Mouse (Mus musculus) liver, embryonic 11.5 days (tissue): ENCODE results near the gene Pef1. TPM values are rescaled to one million over a fixed set of nuclear protein-coding genes. Genes with fewer than 3 reads are reported as not detected.

Source experiments
- ATAC-seq: fragments of 200-750 bp; cut with Nextera tagmentation; replicated peaks from 2 replicates; pipeline ENCODE4 v1.8.0; 2017; ENCODE audit warnings: moderate number of reproducible peaks, mild to moderate bottlenecking, moderate TSS enrichment, moderate library complexity; ENCODE audit not compliant: low FRiP score
- DNase-seq: peaks from one replicate; pipeline ENCODE4 v3.0.0-alpha.2; 2017; ENCODE audit warnings: low spot score
- H3K27ac ChIP-seq: fragments of 300-500 bp; sonication (generic); 2 replicates; pipeline ENCODE4 v1.5.1; 2014; ENCODE audit warnings: mild to moderate bottlenecking, low read depth, low read length, control low read depth
- H3K27me3 ChIP-seq: fragments of 300-500 bp; sonication (generic); replicated peaks from 2 replicates; pipeline ENCODE4 v1.6.1; 2014; ENCODE audit warnings: low read length, mixed read lengths; ENCODE audit not compliant: control insufficient read depth, insufficient read depth
- H3K36me3 ChIP-seq: fragments of 300-500 bp; sonication (generic); 2 replicates; pipeline ENCODE4 v1.6.1; 2014; ENCODE audit warnings: mild to moderate bottlenecking, low read length, moderate library complexity, mixed read lengths; ENCODE audit not compliant: control insufficient read depth, insufficient read depth
- H3K4me1 ChIP-seq: fragments of 300-500 bp; sonication (generic); replicated peaks from 2 replicates; pipeline ENCODE4 v1.6.1; 2014; ENCODE audit warnings: low read length, mixed read lengths; ENCODE audit not compliant: control insufficient read depth, insufficient read depth
- H3K4me2 ChIP-seq: fragments of 300-500 bp; sonication (generic); 2 replicates; pipeline ENCODE4 v1.6.1; 2014; ENCODE audit warnings: mild to moderate bottlenecking, control low read depth, moderate library complexity
- H3K4me3 ChIP-seq: fragments of 300-500 bp; sonication (generic); 2 replicates; pipeline ENCODE4 v1.5.1; 2014; ENCODE audit warnings: low read depth, low read length, control low read depth
- H3K9ac ChIP-seq: fragments of 300-500 bp; sonication (generic); 2 replicates; pipeline ENCODE4 v1.6.1; 2014; ENCODE audit warnings: low read depth, low read length, control low read depth
- H3K9me3 ChIP-seq: fragments of 300-500 bp; sonication (generic); 2 replicates; pipeline ENCODE4 v1.6.1; 2016; ENCODE audit warnings: low read length, inconsistent platforms, mixed read lengths; ENCODE audit not compliant: control insufficient read depth
- WGBS: fragments of 180-500 bp; shearing (Covaris S2); extraction: QIAGEN DNeasy Blood & Tissue Kit; methylation state at CpG from one replicate; pipeline ENCODE4 v1.1.7; 2014; 5-methylcytosine and 5-hydroxymethylcytosine counted together
- polyA plus RNA-seq: library from polyadenylated mRNA; unstranded; fragments of >200 nt; fragmentation: Nextera tagmentation; extraction: Ambion mirVana; gene quantifications from 2 replicates; pipeline ENCODE4 v1.2.1, GENCODE M21; 2014

Pef1 gene
- polyA plus RNA-seq, 1 experiment from 2014 or later = 56.8 TPM

- WGBS = 1% methylated on average over 54 of the region's 57 CpGs
- Histone ChIP-seq H3K9me3 (no peaks in the 10 kb centered on the region), H3K4me2 (peak overlapping the region; percentile 52), H3K4me1 (peaks cover 6% of the 10 kb centered on the region), H3K36me3 (no peaks in the 10 kb centered on the region), H3K9ac (no peak overlapping the region), H3K27me3 (peaks cover 62% of the 10 kb centered on the region), H3K4me3 (peak overlapping the region; percentile 32), H3K27ac (no peak overlapping the region)
- no peak; the same call in 1 of the 2 replicates for ATAC-seq
- DNase-seq = peak; percentile 77
These were observed 36.3 kb downstream of the Pef1 start for GRCm38 (mm10) chr4:130138441-130139213.

GRCm38 (mm10) chr4:130139214-130139492 lies 36.8 kb downstream of the Pef1 start, which contains the start of gene Hcrtr1:
Gene Hcrtr1 (minus strand): TSS chr4:130139359.
- Histone ChIP-seq H3K4me3 (peak within 1 kb of the TSS; percentile 32), H3K9ac (no peak within 1 kb of the TSS), H3K27me3 (peaks cover 62% of the 10 kb centered on the region), H3K9me3 (no peaks in the 10 kb centered on the region), H3K27ac (no peak within 1 kb of the TSS), H3K4me2 (peak within 1 kb of the TSS; percentile 52), H3K36me3 (no peaks in the 10 kb centered on the region), H3K4me1 (peaks cover 6% of the 10 kb centered on the region)
- DNase-seq = no peak
- 4% methylated on average over 15 of the region's 15 CpGs for WGBS
- no peak for ATAC-seq

- Histone ChIP-seq H3K9ac (no peak overlapping the region), H3K9me3 (no peaks in the 10 kb centered on the region), H3K27ac (no peak overlapping the region), H3K4me1 (peaks cover 6% of the 10 kb centered on the region), H3K27me3 (peaks cover 55% of the 10 kb centered on the region), H3K4me3 (no peak overlapping the region), H3K36me3 (no peaks in the 10 kb centered on the region), H3K4me2 (no peak overlapping the region)
- DNase-seq = no peak
- ATAC-seq = no peak
- WGBS = 56% methylated on average over 9 of the region's 9 CpGs
These were observed 38.6 kb downstream of the Pef1 start for GRCm38 (mm10) chr4:130140992-130141402.

GRCm38 (mm10) chr4:130141786-130142185 lies 39.4 kb downstream of the Pef1 start:
- H3K9me3 ChIP-seq = no peaks in the 10 kb centered on the region
- WGBS = 49% methylated on average over 3 of the region's 3 CpGs
- H3K36me3 ChIP-seq = no peaks in the 10 kb centered on the region
- no peak overlapping the region for H3K4me2 ChIP-seq
- DNase-seq = no peak
- peaks cover 55% of the 10 kb centered on the region for H3K27me3 ChIP-seq
- H3K27ac ChIP-seq = no peak overlapping the region
- H3K9ac ChIP-seq = no peak overlapping the region
- no peak for ATAC-seq
- no peak overlapping the region for H3K4me3 ChIP-seq
- peaks cover 6% of the 10 kb centered on the region for H3K4me1 ChIP-seq

- Histone ChIP-seq H3K9ac (no peak overlapping the region), H3K4me3 (no peak overlapping the region), H3K27me3 (peaks cover 29% of the 10 kb centered on the region), H3K4me2 (no peak overlapping the region), H3K9me3 (no peaks in the 10 kb centered on the region), H3K36me3 (no peaks in the 10 kb centered on the region), H3K4me1 (no peaks in the 10 kb centered on the region), H3K27ac (no peak overlapping the region)
- ATAC-seq = no peak
- WGBS = 64% methylated on average over 10 of the region's 10 CpGs
- DNase-seq = no peak
These were observed 46.0 kb downstream of the Pef1 start for GRCm38 (mm10) chr4:130148405-130148804.

DNA sequence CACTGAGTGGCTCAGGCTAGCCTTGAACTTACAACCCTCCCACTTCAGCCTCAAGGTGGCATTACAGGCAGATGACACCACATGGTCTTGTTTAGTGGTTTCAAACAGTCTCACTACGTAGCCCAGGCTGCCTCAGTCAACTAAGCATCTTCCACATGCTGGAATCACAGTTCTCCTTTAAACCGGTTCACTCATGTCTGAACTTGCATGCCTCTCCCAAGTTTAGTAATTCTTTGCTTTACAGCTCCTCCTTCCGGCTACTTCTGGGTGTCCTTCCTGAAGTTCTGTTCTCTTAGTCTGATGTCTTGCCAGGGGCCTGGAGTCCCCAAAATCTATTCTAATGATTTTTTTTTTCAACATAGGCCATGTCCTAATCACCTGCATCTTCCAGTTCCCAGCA lies 51.9 kb downstream of the Pef1 start:
- H3K36me3 ChIP-seq = no peaks in the 10 kb centered on the region
- H3K27me3 ChIP-seq = peaks cover 21% of the 10 kb centered on the region
- 81% methylated on average over 3 of the region's 3 CpGs for WGBS
- no peak overlapping the region for H3K9ac ChIP-seq
- DNase-seq (no peak), ATAC-seq (no peak)
- no peak overlapping the region for H3K4me3 ChIP-seq
- H3K9me3 ChIP-seq = no peaks in the 10 kb centered on the region
- no peaks in the 10 kb centered on the region for H3K4me1 ChIP-seq
- H3K27ac ChIP-seq = no peak overlapping the region
- H3K4me2 ChIP-seq = no peak overlapping the region

GRCm38 (mm10) chr4:130156812-130157371 lies 54.5 kb downstream of the Pef1 start:
- Histone ChIP-seq H3K9ac (no peak overlapping the region), H3K27me3 (peaks cover 19% of the 10 kb centered on the region), H3K9me3 (no peaks in the 10 kb centered on the region), H3K36me3 (no peaks in the 10 kb centered on the region), H3K27ac (no peak overlapping the region), H3K4me3 (no peak overlapping the region), H3K4me2 (no peak overlapping the region), H3K4me1 (no peaks in the 10 kb centered on the region)
- DNase-seq (no peak), ATAC-seq (no peak)
- 61% methylated on average over 12 of the region's 12 CpGs for WGBS

- no peak overlapping the region for H3K9ac ChIP-seq
- H3K4me1 ChIP-seq = peaks cover 10% of the 10 kb centered on the region
- H3K36me3 ChIP-seq = no peaks in the 10 kb centered on the region
- no peak overlapping the region for H3K4me2 ChIP-seq
- H3K27ac ChIP-seq = no peak overlapping the region
- no peak for ATAC-seq
- H3K4me3 ChIP-seq = no peak overlapping the region
- peaks cover 41% of the 10 kb centered on the region for H3K27me3 ChIP-seq
- no peak for DNase-seq
- no peaks in the 10 kb centered on the region for H3K9me3 ChIP-seq
- 46% methylated on average over 4 of the region's 4 CpGs for WGBS
These were observed 59.0 kb downstream of the Pef1 start for GRCm38 (mm10) chr4:130161349-130161748.

GRCm38 (mm10) chr4:130163391-130163861 lies 61.1 kb downstream of the Pef1 start:
- H3K27ac ChIP-seq = no peak overlapping the region
- no peaks in the 10 kb centered on the region for H3K9me3 ChIP-seq
- H3K9ac ChIP-seq = no peak overlapping the region; the same call in 1 of the 2 replicates
- 4% methylated on average over 20 of the region's 20 CpGs for WGBS
- ATAC-seq = no peak
- H3K4me2 ChIP-seq = peak overlapping the region; percentile 44
- H3K36me3 ChIP-seq = no peaks in the 10 kb centered on the region
- H3K4me3 ChIP-seq = no peak overlapping the region; the same call in 1 of the 2 replicates
- H3K4me1 ChIP-seq = peaks cover 15% of the 10 kb centered on the region
- no peak for DNase-seq
- peaks cover 54% of the 10 kb centered on the region for H3K27me3 ChIP-seq
